Mouse (Mus musculus): Measurements from ENCODE around the gene Pilrb2. TPM values are rescaled to one million over a fixed set of nuclear protein-coding genes. Genes with fewer than 3 reads are reported as not detected.
"Not testable (repeated sequence)": the region's sequence is repeated elsewhere in the genome, so short reads cannot be mapped to it uniquely, and the experiment has no call there.

The Pilrb2 gene
- total and polyA plus RNA-seq, 2 experiments from 2014 or later = not detected

DNA sequence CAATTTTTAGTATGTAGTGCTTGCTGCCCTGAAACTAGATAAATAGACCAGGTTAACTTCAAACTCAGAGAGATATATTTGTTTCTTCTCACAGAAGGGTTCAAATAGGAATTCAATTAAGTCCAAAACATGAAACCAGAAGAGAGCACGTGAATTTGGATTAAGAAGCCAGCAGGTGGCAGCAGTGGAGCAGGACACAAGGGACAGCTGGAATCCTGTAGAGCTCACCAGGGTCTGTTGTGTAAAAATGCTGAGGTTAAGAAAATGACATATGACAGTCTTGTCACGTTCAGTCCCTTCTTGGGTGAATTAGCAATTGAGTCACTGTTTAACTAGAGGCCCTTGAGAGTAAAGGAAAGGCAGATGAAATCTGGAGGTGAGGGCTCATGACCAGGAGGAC lies 14.3 kb upstream of the Pilrb2 start:
- Histone ChIP-seq H3K4me2 (ENCODE audit: low read depth, low read length) (no peak overlapping the region), H3K9ac (replicated peaks; ENCODE audit: low read length) (no peak overlapping the region), H3K36me3 (ENCODE audit: insufficient read depth, low read length) (no peaks in the 10 kb centered on the region), H3K4me1 (ENCODE audit: insufficient read depth, low read length) (no peaks in the 10 kb centered on the region), H3K9me3 (ENCODE audit: low read length) (no peaks in the 10 kb centered on the region), H3K4me3 (ENCODE audit: low read length) (no peak overlapping the region), H3K27me3 (ENCODE audit: insufficient read depth, low read length) (no peaks in the 10 kb centered on the region), H3K27ac (no peak overlapping the region)
- peak; percentile 77 for DNase-seq (ENCODE audit: low spot score)
- no peak for ATAC-seq
- 9% methylated on average over 2 of the region's 2 CpGs for WGBS
- TF ChIP-seq CTCF (IDR thresholded peaks at IDR 0.05; ENCODE audit: low read depth) = peak; percentile 71

DNA sequence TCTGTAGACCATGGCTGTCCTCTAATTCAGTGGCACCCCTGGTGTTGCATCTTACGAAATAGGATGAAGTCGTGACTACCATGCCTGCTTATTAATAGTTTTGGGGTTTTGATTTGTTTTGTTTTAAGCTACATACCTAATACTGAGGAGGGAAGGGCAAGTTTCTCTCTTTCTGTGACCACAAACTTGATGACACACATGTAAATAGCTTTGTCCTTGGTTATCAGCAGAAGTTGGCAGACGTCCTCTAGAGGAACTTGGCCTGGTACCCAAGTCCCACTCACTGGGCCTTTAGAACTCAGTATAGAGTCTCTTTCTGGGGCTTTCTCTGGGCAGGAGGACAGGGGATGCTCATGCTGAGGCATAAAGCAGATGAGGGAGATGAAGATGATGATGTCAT lies 11.7 kb upstream of the Pilrb2 start:
- Histone ChIP-seq H3K27ac (no peak overlapping the region), H3K4me2 (ENCODE audit: low read depth, low read length) (no peak overlapping the region), H3K27me3 (ENCODE audit: insufficient read depth, low read length) (no peaks in the 10 kb centered on the region), H3K9me3 (ENCODE audit: low read length) (no peaks in the 10 kb centered on the region), H3K4me1 (ENCODE audit: insufficient read depth, low read length) (no peaks in the 10 kb centered on the region), H3K9ac (replicated peaks; ENCODE audit: low read length) (no peak overlapping the region), H3K36me3 (ENCODE audit: insufficient read depth, low read length) (no peaks in the 10 kb centered on the region), H3K4me3 (ENCODE audit: low read length) (no peak overlapping the region)
- no peak for DNase-seq (ENCODE audit: low spot score)
- 83% methylated on average over 3 of the region's 3 CpGs for WGBS
- TF ChIP-seq CTCF (IDR thresholded peaks at IDR 0.05; ENCODE audit: low read depth) = no peak
- no peak for ATAC-seq

DNA sequence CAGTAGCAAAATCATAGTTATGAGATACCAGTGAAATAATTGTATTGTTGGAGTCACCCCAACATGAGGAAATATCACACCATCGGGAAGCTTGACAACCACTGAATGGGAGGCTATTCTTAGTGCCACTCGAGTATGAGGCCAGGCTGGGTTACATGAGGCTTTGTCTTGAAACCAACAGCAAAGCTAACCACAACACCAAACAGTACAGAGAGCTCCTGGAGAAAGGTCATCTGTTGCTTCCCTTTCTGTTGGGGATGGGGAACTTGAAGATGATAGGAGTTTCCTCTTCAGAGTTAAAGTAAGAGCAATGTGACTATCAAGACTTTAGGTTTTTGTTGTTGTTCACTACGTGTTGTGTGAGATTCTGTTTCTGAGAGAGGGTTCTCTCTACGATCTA lies 11.3 kb upstream of the Pilrb2 start:
- TF ChIP-seq CTCF (IDR thresholded peaks at IDR 0.05; ENCODE audit: low read depth) = no peak
- Histone ChIP-seq H3K36me3 (ENCODE audit: insufficient read depth, low read length) (no peaks in the 10 kb centered on the region), H3K4me2 (ENCODE audit: low read depth, low read length) (no peak overlapping the region), H3K4me1 (ENCODE audit: insufficient read depth, low read length) (no peaks in the 10 kb centered on the region), H3K27ac (no peak overlapping the region), H3K4me3 (ENCODE audit: low read length) (no peak overlapping the region), H3K9me3 (ENCODE audit: low read length) (no peaks in the 10 kb centered on the region), H3K27me3 (ENCODE audit: insufficient read depth, low read length) (no peaks in the 10 kb centered on the region), H3K9ac (replicated peaks; ENCODE audit: low read length) (no peak overlapping the region)
- 84% methylated on average over 4 of the region's 4 CpGs for WGBS
- no peak for DNase-seq (ENCODE audit: low spot score)
- ATAC-seq = no peak

DNA sequence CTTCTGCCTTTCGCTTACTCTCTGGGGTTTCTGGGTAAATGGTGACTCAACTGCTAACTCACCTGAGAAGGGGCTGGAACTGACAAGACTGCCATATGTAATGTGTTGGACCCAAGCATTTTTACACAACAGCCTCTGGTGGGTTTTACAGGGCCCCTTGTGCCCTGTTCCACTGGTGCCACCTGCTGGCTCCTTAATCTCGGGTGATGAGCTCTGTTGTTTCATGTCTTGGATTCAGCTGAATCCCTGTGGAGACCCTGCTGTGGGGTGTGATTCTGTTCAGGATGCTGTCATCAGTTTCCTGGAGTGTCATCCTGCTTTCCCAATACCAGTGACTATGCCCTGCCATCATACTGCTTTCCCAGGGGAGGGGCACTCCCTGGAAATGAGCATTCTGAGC lies 6.2 kb upstream of the Pilrb2 start:
- no peak overlapping the region for H3K4me2 ChIP-seq (ENCODE audit: low read depth, low read length)
- DNase-seq (ENCODE audit: low spot score) (peak; percentile 17), ATAC-seq (no peak)
- no peaks in the 10 kb centered on the region for H3K9me3 ChIP-seq (ENCODE audit: low read length)
- WGBS = 57% methylated on average over 2 of the region's 2 CpGs
- H3K27ac ChIP-seq = no peak overlapping the region
- no peak overlapping the region for H3K9ac ChIP-seq (replicated peaks; ENCODE audit: low read length)
- no peaks in the 10 kb centered on the region for H3K4me1 ChIP-seq (ENCODE audit: insufficient read depth, low read length)
- peak; percentile 31; the same call in 1 of the 2 replicates for TF ChIP-seq CTCF (IDR thresholded peaks at IDR 0.05; ENCODE audit: low read depth)
- no peak overlapping the region for H3K4me3 ChIP-seq (ENCODE audit: low read length)
- no peaks in the 10 kb centered on the region for H3K27me3 ChIP-seq (ENCODE audit: insufficient read depth, low read length)
- no peaks in the 10 kb centered on the region for H3K36me3 ChIP-seq (ENCODE audit: insufficient read depth, low read length)

DNA sequence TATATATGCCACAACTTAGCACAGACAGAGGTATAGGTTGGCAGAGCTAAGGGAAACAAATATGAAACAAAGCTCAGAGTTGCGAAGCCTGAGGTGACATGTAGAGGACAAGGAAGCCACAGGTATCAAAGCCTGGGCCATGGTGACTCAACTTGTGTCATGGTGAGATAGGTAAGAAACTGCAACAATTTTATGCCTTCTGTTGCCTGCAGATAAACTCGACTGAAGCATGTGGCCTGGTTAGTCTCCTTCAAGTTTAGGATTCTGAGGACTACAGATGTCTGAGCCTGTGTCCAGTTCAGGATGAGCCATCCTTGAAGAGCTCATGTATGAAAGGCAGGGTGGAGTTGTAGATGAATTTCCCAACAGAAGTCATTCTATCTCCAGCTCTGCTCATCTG lies 3.4 kb upstream of the Pilrb2 start:
- no peak overlapping the region for H3K4me3 ChIP-seq (ENCODE audit: low read length)
- no peaks in the 10 kb centered on the region for H3K36me3 ChIP-seq (ENCODE audit: insufficient read depth, low read length)
- no peaks in the 10 kb centered on the region for H3K4me1 ChIP-seq (ENCODE audit: insufficient read depth, low read length)
- TF ChIP-seq CTCF (IDR thresholded peaks at IDR 0.05; ENCODE audit: low read depth) = no peak
- ATAC-seq (no peak), DNase-seq (ENCODE audit: low spot score) (no peak)
- no peaks in the 10 kb centered on the region for H3K27me3 ChIP-seq (ENCODE audit: insufficient read depth, low read length)
- no peak overlapping the region for H3K9ac ChIP-seq (replicated peaks; ENCODE audit: low read length)
- H3K9me3 ChIP-seq (ENCODE audit: low read length) = no peaks in the 10 kb centered on the region
- no peak overlapping the region for H3K4me2 ChIP-seq (ENCODE audit: low read depth, low read length)
- WGBS = 89% methylated on average over 2 of the region's 2 CpGs
- no peak overlapping the region for H3K27ac ChIP-seq

DNA sequence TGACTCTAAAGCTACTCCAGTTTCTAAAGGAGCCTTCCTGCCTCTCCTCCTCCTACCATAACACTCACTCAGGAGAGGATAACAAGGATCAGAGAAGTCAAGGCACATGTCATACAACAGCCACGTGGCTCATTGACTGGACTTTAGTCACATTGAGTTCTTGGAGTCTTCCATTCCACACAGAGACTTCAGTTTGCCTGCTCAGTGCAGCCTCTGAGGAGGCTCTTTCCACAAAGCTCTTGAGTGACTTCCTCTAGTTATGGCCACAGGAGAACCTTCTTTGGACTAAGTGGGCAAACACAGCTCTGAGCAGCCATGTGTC lies 727 bp upstream of the Pilrb2 start:
- H3K27ac ChIP-seq; H3K9me3 ChIP-seq (ENCODE audit: low read length); H3K4me2 ChIP-seq (ENCODE audit: low read depth, low read length); H3K36me3 ChIP-seq (ENCODE audit: insufficient read depth, low read length); ATAC-seq; DNase-seq (ENCODE audit: low spot score); H3K9ac ChIP-seq (replicated peaks; ENCODE audit: low read length); H3K4me1 ChIP-seq (ENCODE audit: insufficient read depth, low read length); H3K4me3 ChIP-seq (ENCODE audit: low read length); H3K27me3 ChIP-seq (ENCODE audit: insufficient read depth, low read length): not testable (repeated sequence)
- WGBS = 36% methylated on average over 1 of the region's 1 CpGs

DNA sequence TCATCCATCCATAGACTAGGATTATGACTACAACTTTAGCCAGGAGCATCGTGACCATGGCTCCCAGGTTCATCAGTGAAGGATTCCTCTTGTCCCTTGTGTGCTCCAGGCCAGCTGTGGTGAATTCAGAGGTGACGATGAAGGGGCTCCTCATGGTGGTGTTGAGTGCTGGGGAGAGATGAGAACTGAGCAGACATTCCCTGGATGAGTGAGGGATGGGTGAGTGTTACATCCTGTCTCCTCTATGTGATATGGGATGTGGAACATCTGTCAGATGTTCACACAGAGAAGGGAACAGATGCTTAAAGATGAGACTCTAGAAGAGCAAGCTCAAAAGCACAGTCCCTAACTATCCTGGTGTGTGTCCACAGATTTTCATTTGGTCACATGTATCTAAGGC lies 3.0 kb downstream of the Pilrb2 start:
- not testable (repeated sequence) for H3K9me3 ChIP-seq (ENCODE audit: low read length); H3K36me3 ChIP-seq (ENCODE audit: insufficient read depth, low read length); H3K9ac ChIP-seq (replicated peaks; ENCODE audit: low read length); H3K4me3 ChIP-seq (ENCODE audit: low read length); ATAC-seq; H3K4me2 ChIP-seq (ENCODE audit: low read depth, low read length); H3K4me1 ChIP-seq (ENCODE audit: insufficient read depth, low read length); H3K27ac ChIP-seq; H3K27me3 ChIP-seq (ENCODE audit: insufficient read depth, low read length); DNase-seq (ENCODE audit: low spot score)
- 70% methylated on average over 2 of the region's 2 CpGs for WGBS

DNA sequence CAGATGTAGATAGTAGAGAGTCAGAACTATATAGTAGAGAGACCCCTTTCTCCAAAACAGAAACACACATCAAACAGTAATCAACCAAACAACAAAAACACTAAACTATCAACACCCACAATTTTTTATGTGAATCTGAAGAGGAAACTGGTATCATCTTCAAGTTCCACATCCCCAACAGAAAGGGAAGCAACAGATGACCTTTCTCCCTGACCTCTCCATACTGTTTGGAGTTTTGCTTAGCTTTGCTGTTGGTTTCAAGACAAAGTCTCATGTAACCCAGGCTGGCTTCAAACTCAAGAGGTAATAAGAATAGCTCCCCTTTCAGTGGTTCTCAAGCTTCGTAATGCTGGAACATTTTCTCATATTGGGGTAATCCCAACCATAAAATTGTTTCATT lies 7.6 kb downstream of the Pilrb2 start:
- not testable (repeated sequence) for ATAC-seq; H3K9ac ChIP-seq (replicated peaks; ENCODE audit: low read length); DNase-seq (ENCODE audit: low spot score); H3K9me3 ChIP-seq (ENCODE audit: low read length); H3K27me3 ChIP-seq (ENCODE audit: insufficient read depth, low read length); H3K36me3 ChIP-seq (ENCODE audit: insufficient read depth, low read length); H3K27ac ChIP-seq; H3K4me3 ChIP-seq (ENCODE audit: low read length); H3K4me1 ChIP-seq (ENCODE audit: insufficient read depth, low read length); H3K4me2 ChIP-seq (ENCODE audit: low read depth, low read length)
- WGBS = 86% methylated on average over 1 of the region's 1 CpGs

DNA sequence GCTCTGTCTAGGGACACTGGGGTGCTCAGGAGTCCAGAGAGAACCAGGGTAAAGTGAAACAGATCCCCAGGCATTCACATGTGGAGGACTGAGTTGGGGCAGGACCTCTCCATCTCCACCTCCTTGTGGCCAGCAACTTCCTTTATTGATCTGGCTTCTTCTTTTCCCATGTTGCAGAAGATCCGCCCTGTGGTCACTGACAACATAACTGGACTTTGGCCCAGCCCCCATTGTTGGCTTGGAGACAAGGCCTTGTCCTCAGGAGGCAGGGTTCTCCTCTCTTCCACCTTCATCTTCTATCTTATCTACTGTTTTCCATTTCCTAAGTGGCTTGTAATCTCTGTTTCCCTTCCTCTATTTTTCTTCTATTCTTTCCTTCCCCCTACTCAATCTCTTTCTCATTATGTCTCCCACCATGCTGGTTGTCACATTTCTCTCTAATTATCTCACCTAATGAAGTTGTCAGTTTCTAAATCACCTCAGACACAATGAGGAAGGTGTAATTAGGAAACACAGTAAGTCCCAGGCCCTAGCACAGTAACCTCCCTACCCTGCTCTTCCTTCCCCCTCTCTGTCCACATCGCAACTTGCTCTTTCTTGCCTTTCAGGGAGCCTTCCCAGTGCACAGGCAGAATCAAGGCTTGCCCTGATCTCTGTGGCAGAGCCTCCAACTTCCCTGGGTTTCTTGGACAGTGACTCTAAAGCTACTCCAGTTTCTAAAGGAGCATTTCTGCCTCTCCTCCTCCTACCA lies 13.5 kb downstream of the Pilrb2 start, which contains the start of gene Pilrb1:
Pilrb1 (minus strand) TSS at position 147 of the 751 bp plus-strand sequence.
- not testable (repeated sequence) for H3K4me2 ChIP-seq (ENCODE audit: low read depth, low read length); H3K36me3 ChIP-seq (ENCODE audit: insufficient read depth, low read length); H3K4me1 ChIP-seq (ENCODE audit: insufficient read depth, low read length); H3K4me3 ChIP-seq (ENCODE audit: low read length); DNase-seq (ENCODE audit: low spot score); H3K27me3 ChIP-seq (ENCODE audit: insufficient read depth, low read length); H3K9me3 ChIP-seq (ENCODE audit: low read length); ATAC-seq; H3K27ac ChIP-seq; H3K9ac ChIP-seq (replicated peaks; ENCODE audit: low read length)
- WGBS = 73% methylated on average over 2 of the region's 2 CpGs

DNA sequence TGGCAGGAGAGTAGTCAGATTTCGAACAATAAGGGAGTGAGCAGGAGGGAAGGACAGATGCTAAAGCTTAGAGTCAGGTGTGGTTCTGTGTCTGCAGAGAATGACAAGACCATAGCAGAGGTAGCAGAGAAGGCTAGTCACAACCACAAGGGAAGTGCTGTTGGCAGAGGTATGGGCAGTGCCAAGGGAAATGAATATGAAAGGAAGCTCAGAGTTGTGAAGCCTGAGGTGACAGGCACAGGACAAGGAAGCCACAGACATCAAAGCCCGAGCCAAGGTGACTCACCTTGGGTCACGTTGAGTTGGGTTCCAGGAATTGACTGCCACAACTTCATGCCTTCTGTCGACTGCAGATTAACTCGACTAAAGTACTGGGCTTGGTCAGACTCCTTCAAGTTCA lies 14.7 kb downstream of the Pilrb2 start:
- WGBS = 70% methylated on average over 4 of the region's 5 CpGs
- not testable (repeated sequence) for H3K4me3 ChIP-seq (ENCODE audit: low read length); H3K4me1 ChIP-seq (ENCODE audit: insufficient read depth, low read length); H3K9ac ChIP-seq (replicated peaks; ENCODE audit: low read length); H3K9me3 ChIP-seq (ENCODE audit: low read length); DNase-seq (ENCODE audit: low spot score); H3K27ac ChIP-seq; H3K4me2 ChIP-seq (ENCODE audit: low read depth, low read length); H3K27me3 ChIP-seq (ENCODE audit: insufficient read depth, low read length); ATAC-seq; H3K36me3 ChIP-seq (ENCODE audit: insufficient read depth, low read length)

Data from hindbrain, postnatal 0 days (tissue).